Mouse (Mus musculus) layer of hippocampus, adult 9-11 months (tissue): ENCODE data around the gene Patj.

Source experiments
- DNase-seq: peaks from one replicate; pipeline ENCODE4 v3.0.0; 2022

Patj gene

GRCm38 (mm10) chr4:98449564-98450263 is 54.1 kb downstream of the Patj start:
- DNase-seq: no peak

GRCm38 (mm10) chr4:98450308-98450707 is 54.7 kb downstream of the Patj start:
- no peak for DNase-seq

GRCm38 (mm10) chr4:98450829-98451228 is 55.2 kb downstream of the Patj start:
- DNase-seq: no peak

- no peak for DNase-seq
Measured at GRCm38 (mm10) chr4:98451259-98451658, 55.7 kb downstream of the Patj start.

- no peak for DNase-seq
Measured at GRCm38 (mm10) chr4:98452725-98453124, 57.1 kb downstream of the Patj start.

GRCm38 (mm10) chr4:98453231-98453630 is 57.6 kb downstream of the Patj start:
- peak; percentile 53 for DNase-seq

- no peak for DNase-seq
Measured at GRCm38 (mm10) chr4:98455352-98455751, 59.8 kb downstream of the Patj start.

GRCm38 (mm10) chr4:98455910-98456309 is 60.3 kb downstream of the Patj start:
- DNase-seq: no peak

GRCm38 (mm10) chr4:98461804-98462341 is 66.3 kb downstream of the Patj start:
- no peak for DNase-seq

GRCm38 (mm10) chr4:98465476-98465875 is 69.9 kb downstream of the Patj start:
- no peak for DNase-seq

GRCm38 (mm10) chr4:98465886-98466285 is 70.3 kb downstream of the Patj start:
- no peak for DNase-seq

- no peak for DNase-seq
Measured at GRCm38 (mm10) chr4:98471376-98471775, 75.8 kb downstream of the Patj start.

GRCm38 (mm10) chr4:98473491-98473890 is 77.9 kb downstream of the Patj start:
- no peak for DNase-seq

GRCm38 (mm10) chr4:98478005-98478404 is 82.4 kb downstream of the Patj start:
- no peak for DNase-seq

GRCm38 (mm10) chr4:98486475-98486874 is 90.9 kb downstream of the Patj start:
- DNase-seq: no peak

GRCm38 (mm10) chr4:98486901-98487300 is 91.3 kb downstream of the Patj start:
- no peak for DNase-seq

- no peak for DNase-seq
Measured at GRCm38 (mm10) chr4:98489386-98489785, 93.8 kb downstream of the Patj start.

GRCm38 (mm10) chr4:98498341-98498740 is 102.8 kb downstream of the Patj start:
- no peak for DNase-seq

GRCm38 (mm10) chr4:98500182-98500581 is 104.6 kb downstream of the Patj start:
- DNase-seq: no peak

- DNase-seq: no peak
Measured at GRCm38 (mm10) chr4:98500875-98501274, 105.3 kb downstream of the Patj start.

GRCm38 (mm10) chr4:98504743-98505142 is 109.2 kb downstream of the Patj start:
- DNase-seq: no peak

- DNase-seq: no peak
Measured at GRCm38 (mm10) chr4:98508471-98509271, 113.1 kb downstream of the Patj start.

GRCm38 (mm10) chr4:98509939-98510338 is 114.4 kb downstream of the Patj start:
- DNase-seq: no peak

- DNase-seq: no peak
Measured at GRCm38 (mm10) chr4:98511296-98511695, 115.7 kb downstream of the Patj start.
